Mouse (Mus musculus): ENCODE results near the gene Zfp663. TPM values are rescaled to one million over a fixed set of nuclear protein-coding genes. Genes with fewer than 3 reads are reported as not detected.

Zfp663 gene
- polyA plus RNA-seq (2015; fragmentation: Nextera tagmentation; extraction: Ambion mirVana): 0.05 and 0.23 TPM in 2 replicates

- DNase-seq (ENCODE audit: low spot score): no peak
- Histone ChIP-seq H3K4me3 (ENCODE audit: low read depth, low read length) (peak within 1 kb of the TSS; percentile 12), H3K4me2 (replicated peaks; ENCODE audit: low read depth) (peak within 1 kb of the TSS; percentile 25; the same call in 1 of the 2 replicates), H3K27me3 (ENCODE audit: control insufficient read depth, insufficient read depth, low read length) (no peaks in the 10 kb centered on the region), H3K27ac (replicated peaks) (no peak within 1 kb of the TSS), H3K36me3 (ENCODE audit: control insufficient read depth, insufficient read depth, low read length) (no peaks in the 10 kb centered on the region), H3K9ac (ENCODE audit: low read length) (no peak within 1 kb of the TSS), H3K9me3 (ENCODE audit: control insufficient read depth, low read length) (no peaks in the 10 kb centered on the region), H3K4me1 (replicated peaks; ENCODE audit: control insufficient read depth, insufficient read depth) (no peaks in the 10 kb centered on the region)
- TF ChIP-seq CTCF (IDR thresholded peaks at IDR 0.05; ENCODE audit: low read depth) (no peak), EP300 (optimal IDR thresholded peaks at IDR 0.05) (no peak)
- 2% methylated on average over 27 of the region's 27 CpGs for WGBS
- no peak for ATAC-seq (ENCODE audit: low FRiP score, low TSS enrichment)
Observed at GRCm38 (mm10) chr2:165368496-165368895, at the start of gene Zfp663. Zfp663 (minus strand) TSS chr2:165368729.

DNA sequence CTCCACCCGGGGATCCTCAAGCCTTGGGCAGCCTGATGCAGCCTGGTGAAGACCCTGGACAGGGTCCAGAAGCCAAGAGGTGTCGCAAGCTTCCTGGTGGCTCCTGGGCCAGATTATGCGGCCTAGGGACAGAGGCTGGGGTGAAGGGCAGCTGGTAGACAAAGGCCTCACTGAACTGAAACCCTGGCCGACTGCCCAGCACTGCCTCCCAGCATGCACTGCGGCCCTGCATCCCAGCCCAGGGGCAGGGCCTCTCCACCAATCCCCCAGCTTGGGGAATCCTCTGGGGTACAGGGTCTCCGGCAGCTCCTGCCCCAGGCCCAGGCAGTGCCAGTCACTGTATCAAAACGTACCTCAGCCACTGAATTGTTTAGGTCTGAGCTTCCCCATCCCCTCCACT lies 48.8 kb upstream of the Zfp663 start:
- Histone ChIP-seq H3K9ac (ENCODE audit: low read length) (no peak overlapping the region), H3K36me3 (ENCODE audit: control insufficient read depth, insufficient read depth, low read length) (no peaks in the 10 kb centered on the region), H3K27ac (replicated peaks) (no peak overlapping the region), H3K27me3 (ENCODE audit: control insufficient read depth, insufficient read depth, low read length) (no peaks in the 10 kb centered on the region), H3K4me1 (replicated peaks; ENCODE audit: control insufficient read depth, insufficient read depth) (no peaks in the 10 kb centered on the region), H3K4me3 (ENCODE audit: low read depth, low read length) (no peak overlapping the region), H3K9me3 (ENCODE audit: control insufficient read depth, low read length) (no peaks in the 10 kb centered on the region), H3K4me2 (replicated peaks; ENCODE audit: low read depth) (no peak overlapping the region)
- TF ChIP-seq CTCF (IDR thresholded peaks at IDR 0.05; ENCODE audit: low read depth): no peak
- TF ChIP-seq EP300 (optimal IDR thresholded peaks at IDR 0.05): no peak
- WGBS: 61% methylated on average over 7 of the region's 7 CpGs
- ATAC-seq (ENCODE audit: low FRiP score, low TSS enrichment) (no peak), DNase-seq (ENCODE audit: low spot score) (peak; percentile 22)

DNA sequence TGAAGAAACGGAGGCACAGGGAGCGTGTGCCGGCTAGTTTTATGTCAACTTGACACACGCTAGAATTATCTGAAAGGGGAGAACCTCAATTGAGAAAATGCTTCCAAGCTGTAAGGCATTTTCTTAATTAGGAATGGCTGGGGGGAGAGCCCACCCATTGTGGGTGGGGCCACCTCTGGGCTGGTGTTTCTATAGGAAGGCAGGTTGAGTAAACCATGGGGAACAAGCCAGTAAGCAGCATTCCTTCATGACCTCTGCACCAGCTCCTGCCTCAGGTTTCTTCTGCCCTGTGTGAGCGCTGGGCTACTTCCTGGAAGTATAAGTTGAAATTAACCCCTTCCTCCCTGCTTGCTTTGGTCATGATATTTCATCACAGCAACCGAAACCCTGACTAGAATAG lies 47.3 kb upstream of the Zfp663 start:
- Histone ChIP-seq H3K36me3 (ENCODE audit: control insufficient read depth, insufficient read depth, low read length) (no peaks in the 10 kb centered on the region), H3K27me3 (ENCODE audit: control insufficient read depth, insufficient read depth, low read length) (no peaks in the 10 kb centered on the region), H3K4me3 (ENCODE audit: low read depth, low read length) (no peak overlapping the region), H3K9ac (ENCODE audit: low read length) (no peak overlapping the region), H3K4me2 (replicated peaks; ENCODE audit: low read depth) (no peak overlapping the region), H3K4me1 (replicated peaks; ENCODE audit: control insufficient read depth, insufficient read depth) (no peaks in the 10 kb centered on the region), H3K9me3 (ENCODE audit: control insufficient read depth, low read length) (no peaks in the 10 kb centered on the region), H3K27ac (replicated peaks) (no peak overlapping the region)
- DNase-seq (ENCODE audit: low spot score): no peak
- ATAC-seq (ENCODE audit: low FRiP score, low TSS enrichment): no peak
- TF ChIP-seq EP300 (optimal IDR thresholded peaks at IDR 0.05) (no peak), CTCF (IDR thresholded peaks at IDR 0.05; ENCODE audit: low read depth) (no peak)
- 60% methylated on average over 6 of the region's 6 CpGs for WGBS

- Histone ChIP-seq H3K9me3 (ENCODE audit: control insufficient read depth, low read length) (no peaks in the 10 kb centered on the region), H3K36me3 (ENCODE audit: control insufficient read depth, insufficient read depth, low read length) (no peaks in the 10 kb centered on the region), H3K4me1 (replicated peaks; ENCODE audit: control insufficient read depth, insufficient read depth) (no peaks in the 10 kb centered on the region), H3K27me3 (ENCODE audit: control insufficient read depth, insufficient read depth, low read length) (no peaks in the 10 kb centered on the region), H3K9ac (ENCODE audit: low read length) (no peak overlapping the region), H3K4me2 (replicated peaks; ENCODE audit: low read depth) (no peak overlapping the region), H3K4me3 (ENCODE audit: low read depth, low read length) (no peak overlapping the region), H3K27ac (replicated peaks) (no peak overlapping the region)
- TF ChIP-seq CTCF (IDR thresholded peaks at IDR 0.05; ENCODE audit: low read depth) (no peak), EP300 (optimal IDR thresholded peaks at IDR 0.05) (no peak)
- no peak for ATAC-seq (ENCODE audit: low FRiP score, low TSS enrichment)
- WGBS: 47% methylated on average over 11 of the region's 11 CpGs
- DNase-seq (ENCODE audit: low spot score): no peak
Observed at GRCm38 (mm10) chr2:165415141-165415721, 46.7 kb upstream of the Zfp663 start.

DNA sequence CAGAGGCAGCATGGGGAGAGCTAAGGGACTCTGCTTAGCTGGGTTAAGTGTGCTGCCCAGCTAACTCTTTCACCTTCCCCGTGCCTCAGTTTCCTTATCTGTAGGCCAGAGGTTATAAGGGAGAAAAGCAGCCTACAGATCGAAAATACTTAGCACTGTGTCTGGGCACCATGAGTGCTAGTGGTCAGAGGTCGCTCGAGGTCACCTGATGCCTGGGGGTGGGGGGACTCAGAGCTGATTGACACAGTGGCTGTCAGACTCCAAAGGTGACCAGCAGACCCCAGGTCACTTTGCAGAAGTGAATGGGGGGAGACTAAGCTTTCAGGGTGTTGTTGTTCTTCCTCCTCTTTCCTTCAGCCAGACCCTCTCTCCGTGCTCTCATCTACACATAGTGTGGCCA lies 45.8 kb upstream of the Zfp663 start:
- no peak overlapping the region for H3K9ac ChIP-seq (ENCODE audit: low read length)
- 68% methylated on average over 5 of the region's 5 CpGs for WGBS

DNA sequence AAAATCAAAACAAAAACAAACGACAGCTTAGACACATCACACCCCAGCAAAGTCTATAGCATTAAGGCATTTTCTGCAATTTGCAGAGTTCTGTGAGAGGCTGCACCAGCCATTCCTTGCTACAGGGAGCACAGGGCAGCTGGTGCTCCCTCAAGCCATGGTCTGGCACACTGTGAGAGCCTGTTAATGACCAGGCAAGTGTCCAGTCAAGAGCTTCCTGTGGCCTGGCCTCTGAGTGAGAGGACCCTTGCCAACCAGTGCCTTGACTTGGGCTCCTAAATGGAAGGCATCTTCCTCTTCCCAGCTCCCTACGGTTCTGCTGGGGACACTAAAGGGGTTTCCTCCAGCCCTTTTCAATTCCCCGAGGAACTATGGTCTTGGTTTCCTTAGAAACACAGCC lies 45.4 kb upstream of the Zfp663 start:
- H3K4me3 ChIP-seq (ENCODE audit: low read depth, low read length): no peak overlapping the region
- no peak overlapping the region for H3K4me2 ChIP-seq (replicated peaks; ENCODE audit: low read depth)
- no peak overlapping the region for H3K27ac ChIP-seq (replicated peaks)
- H3K9ac ChIP-seq (ENCODE audit: low read length): no peak overlapping the region
- no peaks in the 10 kb centered on the region for H3K4me1 ChIP-seq (replicated peaks; ENCODE audit: control insufficient read depth, insufficient read depth)
- WGBS: 64% methylated on average over 3 of the region's 3 CpGs
- DNase-seq (ENCODE audit: low spot score) (no peak), ATAC-seq (ENCODE audit: low FRiP score, low TSS enrichment) (no peak)
- H3K36me3 ChIP-seq (ENCODE audit: control insufficient read depth, insufficient read depth, low read length): no peaks in the 10 kb centered on the region
- H3K9me3 ChIP-seq (ENCODE audit: control insufficient read depth, low read length): no peaks in the 10 kb centered on the region
- TF ChIP-seq CTCF (IDR thresholded peaks at IDR 0.05; ENCODE audit: low read depth): no peak
- TF ChIP-seq EP300 (optimal IDR thresholded peaks at IDR 0.05): no peak
- no peaks in the 10 kb centered on the region for H3K27me3 ChIP-seq (ENCODE audit: control insufficient read depth, insufficient read depth, low read length)

More for the DNA sequence above, 45.8 kb upstream of the Zfp663 start:
- H3K4me1 ChIP-seq (replicated peaks; ENCODE audit: control insufficient read depth, insufficient read depth): no peaks in the 10 kb centered on the region
- H3K36me3 ChIP-seq (ENCODE audit: control insufficient read depth, insufficient read depth, low read length): no peaks in the 10 kb centered on the region
- no peak overlapping the region for H3K4me3 ChIP-seq (ENCODE audit: low read depth, low read length)
- H3K9me3 ChIP-seq (ENCODE audit: control insufficient read depth, low read length): no peaks in the 10 kb centered on the region
- no peak for TF ChIP-seq CTCF (IDR thresholded peaks at IDR 0.05; ENCODE audit: low read depth)
- TF ChIP-seq EP300 (optimal IDR thresholded peaks at IDR 0.05): no peak
- ATAC-seq (ENCODE audit: low FRiP score, low TSS enrichment) (no peak), DNase-seq (ENCODE audit: low spot score) (no peak)
- H3K27me3 ChIP-seq (ENCODE audit: control insufficient read depth, insufficient read depth, low read length): no peaks in the 10 kb centered on the region
- no peak overlapping the region for H3K4me2 ChIP-seq (replicated peaks; ENCODE audit: low read depth)
- H3K27ac ChIP-seq (replicated peaks): no peak overlapping the region
